Mouse (Mus musculus) midbrain, embryonic 12.5 days (tissue): Measurements from ENCODE around the gene Dnajc22. TPM values are rescaled to one million over a fixed set of nuclear protein-coding genes. Genes with fewer than 3 reads are reported as not detected.

Experiments used
- ATAC-seq: fragments of 200-750 bp; cut with Nextera tagmentation; 2 replicates; pipeline ENCODE4 v1.8.0; 2017; ENCODE audit warnings: low read depth, moderate TSS enrichment, moderate library complexity; ENCODE audit not compliant: low FRiP score
- H3K27ac ChIP-seq: fragments of 300-500 bp; sonication (generic); replicated peaks from 2 replicates; pipeline ENCODE4 v1.5.1; 2016; ENCODE audit warnings: mild to moderate bottlenecking
- H3K27me3 ChIP-seq: fragments of 300-500 bp; sonication (generic); 2 replicates; pipeline ENCODE4 v1.6.1; 2016; ENCODE audit warnings: mild to moderate bottlenecking
- H3K36me3 ChIP-seq: fragments of 300-500 bp; sonication (generic); 2 replicates; pipeline ENCODE4 v1.6.1; 2016
- H3K4me1 ChIP-seq: fragments of 300-500 bp; sonication (generic); 2 replicates; pipeline ENCODE4 v1.6.1; 2016
- H3K4me2 ChIP-seq: fragments of 300-500 bp; sonication (generic); replicated peaks from 2 replicates; pipeline ENCODE4 v1.6.1; 2016; ENCODE audit warnings: mild to moderate bottlenecking, moderate library complexity
- H3K4me3 ChIP-seq: fragments of 300-500 bp; sonication (generic); 2 replicates; pipeline ENCODE4 v1.5.1; 2016; ENCODE audit warnings: mild to moderate bottlenecking
- H3K9ac ChIP-seq: fragments of 300-500 bp; sonication (generic); replicated peaks from 2 replicates; pipeline ENCODE4 v1.6.1; 2016; ENCODE audit warnings: mild to moderate bottlenecking, moderate library complexity
- H3K9me3 ChIP-seq: fragments of 300-500 bp; sonication (generic); 2 replicates; pipeline ENCODE4 v1.6.1; 2016; ENCODE audit warnings: mild to moderate bottlenecking
- WGBS: fragments of 180-500 bp; shearing (Covaris S2); methylation state at CpG from one replicate; pipeline ENCODE4 v1.1.7; 2016; 5-methylcytosine and 5-hydroxymethylcytosine counted together
- polyA plus RNA-seq: library from polyadenylated mRNA; unstranded; fragments of >200 nt; fragmentation: Nextera tagmentation; extraction: Ambion mirVana; gene quantifications from 2 replicates; pipeline ENCODE4 v1.2.1, GENCODE M21; 2016

Dnajc22 gene
- polyA plus RNA-seq, 1 experiment from 2014 or later = 2.2 TPM

DNA sequence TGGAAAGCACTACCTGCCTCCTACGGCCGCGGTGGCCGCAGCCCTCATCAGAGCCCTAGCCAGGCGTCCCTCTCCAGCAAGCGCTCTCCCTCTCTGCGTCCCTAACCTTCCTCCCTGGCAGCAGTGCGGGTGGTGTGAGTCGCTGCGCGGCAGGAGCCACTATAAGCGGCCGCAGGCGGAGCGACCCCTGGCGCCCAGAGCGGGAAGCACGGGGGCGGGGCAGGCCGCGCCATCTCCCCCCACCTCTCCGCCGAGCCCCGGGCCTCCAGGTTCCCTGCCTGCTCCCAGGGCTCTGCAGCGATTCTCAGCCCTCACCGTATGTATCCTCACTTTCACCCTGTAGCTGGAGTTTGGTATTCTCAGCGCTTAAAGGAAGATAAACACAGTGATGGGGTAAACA is 4.7 kb upstream of the Dnajc22 start:
- under 1% methylated on average over 27 of the region's 27 CpGs for WGBS
- peak overlapping the region; percentile 76; the same call in 1 of the 2 replicates for H3K27ac ChIP-seq
- H3K36me3 ChIP-seq = peaks cover under 1% of the 10 kb centered on the region; the same call in 1 of the 2 replicates
- peaks cover 35% of the 10 kb centered on the region for H3K4me1 ChIP-seq
- peak; percentile 63 for ATAC-seq
- H3K9me3 ChIP-seq = no peaks in the 10 kb centered on the region
- H3K4me2 ChIP-seq = peak overlapping the region; percentile 49
- peak overlapping the region; percentile 39 for H3K4me3 ChIP-seq
- H3K27me3 ChIP-seq = peaks cover 98% of the 10 kb centered on the region
- H3K9ac ChIP-seq = peak overlapping the region; percentile 45

DNA sequence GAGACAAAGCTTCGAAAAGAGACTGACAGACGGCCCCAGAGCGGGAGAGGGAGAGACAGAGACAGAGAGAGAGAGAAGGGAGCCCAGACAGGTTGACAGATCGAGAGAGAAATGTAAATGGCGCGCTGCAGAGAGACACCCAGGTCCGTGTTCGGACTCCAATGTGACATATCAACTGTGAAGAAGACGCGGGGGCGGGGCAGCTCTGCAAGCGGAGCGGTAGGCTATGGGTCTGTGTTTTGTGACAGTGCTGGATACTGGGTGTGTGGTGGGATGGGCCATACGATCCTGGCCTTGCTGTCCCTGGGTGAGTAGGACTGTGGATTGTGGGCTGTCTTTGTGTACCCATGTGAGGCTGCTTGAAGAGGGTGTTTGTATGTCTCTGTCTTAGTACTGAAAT is 3.9 kb upstream of the Dnajc22 start:
- Histone ChIP-seq H3K4me2 (peak overlapping the region; percentile 49), H3K4me1 (peaks cover 40% of the 10 kb centered on the region)
- WGBS = 6% methylated on average over 14 of the region's 14 CpGs

DNA sequence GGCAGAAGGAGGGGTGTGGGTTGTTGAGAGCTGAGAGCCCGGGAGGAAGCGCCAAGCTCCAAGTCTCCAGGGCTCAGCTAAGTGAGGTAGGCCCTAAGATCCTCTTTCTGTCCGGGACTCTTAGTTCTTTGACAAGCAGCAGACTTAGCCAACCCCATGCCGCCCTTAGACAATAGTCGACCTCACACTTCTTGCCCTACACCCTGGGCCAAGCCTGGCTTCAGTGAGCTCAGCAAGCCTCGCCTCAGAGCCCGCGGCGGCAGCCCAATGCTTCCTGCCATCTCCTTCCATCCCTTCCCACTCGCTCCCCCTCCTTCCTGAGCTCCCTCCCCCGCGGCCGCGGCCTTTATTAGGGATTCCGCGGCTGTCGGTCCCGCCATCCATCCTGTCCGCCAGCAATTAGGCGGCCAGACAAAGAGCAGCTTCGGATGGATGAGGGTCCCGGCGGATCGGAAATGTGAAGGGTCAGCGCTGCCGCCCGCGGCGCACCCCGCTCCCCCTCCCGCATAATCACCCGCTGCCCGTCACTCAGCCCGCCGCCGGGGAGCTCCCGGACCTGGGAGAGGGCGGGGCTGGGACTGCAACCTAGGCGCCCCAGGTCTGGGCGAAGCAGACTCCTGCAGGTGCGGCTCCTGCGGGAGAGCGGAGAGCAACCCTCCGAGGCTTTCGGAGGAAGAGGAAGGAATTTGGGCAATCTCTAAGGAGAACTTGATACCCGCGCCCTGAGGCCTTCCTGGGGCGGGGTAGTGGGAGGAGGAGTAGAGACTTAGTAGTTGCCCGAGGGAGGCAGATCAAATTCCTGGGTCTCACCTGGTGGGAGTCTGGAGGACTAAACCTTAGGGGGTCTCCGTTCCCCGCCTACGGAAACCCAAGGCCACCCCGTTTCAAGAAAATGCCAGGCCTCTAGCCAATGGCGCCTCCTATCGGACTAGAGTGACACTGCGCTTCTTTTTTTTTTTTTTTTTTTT is 605 bp downstream of the Dnajc22 start:
- Histone ChIP-seq H3K4me1 (peaks cover 72% of the 10 kb centered on the region), H3K9me3 (no peaks in the 10 kb centered on the region), H3K36me3 (no peaks in the 10 kb centered on the region), H3K4me3 (peak overlapping the region; percentile 45), H3K9ac (peak overlapping the region; percentile 47), H3K4me2 (peak overlapping the region; percentile 81), H3K27me3 (peaks cover 94% of the 10 kb centered on the region), H3K27ac (peak overlapping the region; percentile 77)
- under 1% methylated on average over 56 of the region's 56 CpGs for WGBS
- ATAC-seq = peak; percentile 61

More for the DNA sequence above, 3.9 kb upstream of the Dnajc22 start:
- Histone ChIP-seq H3K27me3 (peaks cover 96% of the 10 kb centered on the region), H3K9me3 (no peaks in the 10 kb centered on the region), H3K27ac (peak overlapping the region; percentile 76), H3K9ac (no peak overlapping the region; the same call in 1 of the 2 replicates), H3K36me3 (no peaks in the 10 kb centered on the region), H3K4me3 (0 out of 2 replicates have a peak overlapping the region, but pooled peaks have one; percentile 3)
- no peak for ATAC-seq

GRCm38 (mm10) chr15:99094631-99095270 is 1.8 kb downstream of the Dnajc22 start:
- Histone ChIP-seq H3K27ac (peak overlapping the region; percentile 36; the same call in 1 of the 2 replicates), H3K4me1 (peaks cover 69% of the 10 kb centered on the region), H3K4me3 (no peak overlapping the region), H3K4me2 (peak overlapping the region; percentile 37), H3K9ac (no peak overlapping the region; the same call in 1 of the 2 replicates), H3K36me3 (no peaks in the 10 kb centered on the region), H3K27me3 (peaks cover 94% of the 10 kb centered on the region), H3K9me3 (no peaks in the 10 kb centered on the region)
- no peak for ATAC-seq
- WGBS = under 1% methylated on average over 27 of the region's 27 CpGs

GRCm38 (mm10) chr15:99095356-99095755 is 2.4 kb downstream of the Dnajc22 start:
- no peak overlapping the region for H3K4me3 ChIP-seq
- no peak for ATAC-seq

DNA sequence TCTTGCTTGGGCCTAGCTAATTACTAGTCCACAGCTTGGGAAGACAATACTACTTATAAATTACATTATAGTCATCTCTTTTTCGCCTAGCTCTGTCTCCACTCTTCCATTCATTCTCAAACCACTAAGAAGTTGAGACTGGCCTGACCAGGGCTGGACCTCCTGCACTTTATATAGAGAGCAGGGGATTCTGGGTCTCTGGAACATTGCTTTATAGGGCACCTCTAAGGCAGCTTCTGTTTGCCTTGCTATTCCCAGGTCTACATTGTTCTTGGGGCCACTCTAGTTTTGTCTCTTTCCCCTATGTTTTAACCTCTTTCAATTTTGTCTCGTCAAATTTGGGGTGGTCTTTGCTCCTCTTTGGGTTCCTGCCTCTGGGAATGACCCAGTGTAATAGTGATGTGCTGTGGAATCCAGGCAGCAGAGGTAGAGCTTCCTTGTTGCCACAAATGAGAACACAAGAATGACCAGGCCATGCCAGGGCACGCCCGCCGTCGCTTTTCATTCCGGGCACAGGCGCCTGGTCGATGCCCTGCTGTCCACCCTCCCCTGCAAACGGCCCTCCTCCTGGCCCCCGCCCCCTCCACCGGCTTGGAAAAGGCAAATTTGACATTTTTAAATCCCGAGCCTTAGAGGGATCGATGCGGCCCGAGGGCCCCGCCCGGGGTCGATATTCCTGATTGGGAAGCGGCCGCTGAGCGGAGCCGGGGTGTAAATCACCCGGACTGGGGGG is 3.3 kb downstream of the Dnajc22 start:
- no peaks in the 10 kb centered on the region for H3K36me3 ChIP-seq
- peak overlapping the region; percentile 66 for H3K27ac ChIP-seq
- peak overlapping the region; percentile 45 for H3K9ac ChIP-seq
- H3K9me3 ChIP-seq = no peaks in the 10 kb centered on the region
- H3K4me1 ChIP-seq = peaks cover 59% of the 10 kb centered on the region
- peaks cover 92% of the 10 kb centered on the region for H3K27me3 ChIP-seq
- 2% methylated on average over 24 of the region's 24 CpGs for WGBS
- ATAC-seq = no peak
- peak overlapping the region; percentile 66 for H3K4me2 ChIP-seq
- peak overlapping the region; percentile 41 for H3K4me3 ChIP-seq

More at GRCm38 (mm10) chr15:99095356-99095755, 2.4 kb downstream of the Dnajc22 start:
- no peaks in the 10 kb centered on the region for H3K36me3 ChIP-seq
- H3K4me2 ChIP-seq = peak overlapping the region; percentile 37; the same call in 1 of the 2 replicates
- H3K27ac ChIP-seq = 0 out of 2 replicates have a peak overlapping the region, but pooled peaks have one; percentile 36
- no peaks in the 10 kb centered on the region for H3K9me3 ChIP-seq
- no peak overlapping the region for H3K9ac ChIP-seq
- H3K27me3 ChIP-seq = peaks cover 94% of the 10 kb centered on the region
- 2% methylated on average over 6 of the region's 6 CpGs for WGBS
- peaks cover 64% of the 10 kb centered on the region for H3K4me1 ChIP-seq

GRCm38 (mm10) chr15:99096831-99097500 is 4.0 kb downstream of the Dnajc22 start:
- peak; percentile 20; the same call in 1 of the 2 replicates for ATAC-seq
- under 1% methylated on average over 54 of the region's 58 CpGs for WGBS
- Histone ChIP-seq H3K27ac (peak overlapping the region; percentile 66), H3K4me1 (peaks cover 59% of the 10 kb centered on the region), H3K4me3 (peak overlapping the region; percentile 41), H3K9me3 (no peaks in the 10 kb centered on the region), H3K36me3 (no peaks in the 10 kb centered on the region), H3K27me3 (peaks cover 89% of the 10 kb centered on the region), H3K4me2 (peak overlapping the region; percentile 66), H3K9ac (peak overlapping the region; percentile 45)

DNA sequence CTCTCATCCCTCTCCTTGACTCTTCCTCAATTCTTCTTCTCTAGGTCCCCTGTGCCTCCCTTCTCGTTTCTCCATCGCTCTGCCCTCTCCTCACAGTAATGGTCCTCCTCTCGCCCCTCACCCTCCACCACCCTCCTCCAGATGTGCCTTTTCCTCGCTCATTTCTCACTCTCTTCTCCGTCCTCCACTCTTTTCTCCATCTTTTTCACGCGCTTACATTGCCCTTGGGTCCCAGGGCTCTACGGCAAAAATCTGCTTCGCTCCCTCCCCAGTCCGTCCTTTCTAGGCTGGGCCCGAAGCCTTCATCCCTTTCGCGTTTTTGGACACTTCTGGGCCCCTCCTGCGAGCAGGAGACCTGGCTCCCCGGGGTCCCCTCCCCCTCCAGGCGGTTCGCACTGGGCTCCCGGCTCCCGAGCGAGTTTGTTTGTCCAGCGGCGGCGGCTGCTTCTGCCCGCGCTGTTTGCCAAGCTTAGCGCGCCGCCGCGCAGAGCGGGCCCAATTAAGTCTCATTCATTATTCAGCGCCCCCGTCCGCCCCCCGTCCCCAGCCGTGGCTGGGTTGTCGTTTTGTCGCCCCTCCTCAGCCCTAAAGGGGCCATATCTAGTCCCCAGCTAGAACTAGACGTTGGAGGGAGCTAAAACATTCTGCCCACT is 5.0 kb downstream of the Dnajc22 start:
- Histone ChIP-seq H3K27ac (peak overlapping the region; percentile 66), H3K4me3 (peak overlapping the region; percentile 41), H3K36me3 (no peaks in the 10 kb centered on the region), H3K27me3 (peaks cover 79% of the 10 kb centered on the region), H3K4me1 (peaks cover 56% of the 10 kb centered on the region), H3K4me2 (peak overlapping the region; percentile 66), H3K9me3 (no peaks in the 10 kb centered on the region), H3K9ac (peak overlapping the region; percentile 45; the same call in 1 of the 2 replicates)
- WGBS = under 1% methylated on average over 39 of the region's 39 CpGs
- ATAC-seq = no peak

DNA sequence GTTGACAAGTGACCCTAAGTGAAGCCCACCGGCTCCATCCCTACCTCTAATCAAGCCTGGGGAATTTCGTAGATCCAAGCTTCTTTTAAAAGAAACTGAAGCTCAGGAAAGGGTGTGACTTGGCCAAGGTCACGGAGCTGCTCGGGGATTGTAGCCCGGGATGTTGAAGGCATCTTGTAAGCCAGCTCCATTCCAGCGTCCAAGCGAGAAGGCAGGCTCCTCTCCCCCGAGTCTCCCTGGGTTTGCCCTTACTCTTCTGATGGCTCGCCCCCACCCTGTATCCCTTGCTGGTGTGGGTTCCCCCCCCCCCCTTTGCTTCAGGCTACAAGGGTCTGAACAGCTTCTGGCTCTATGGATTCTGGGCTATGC is 5.5 kb downstream of the Dnajc22 start:
- Histone ChIP-seq H3K27me3 (peaks cover 75% of the 10 kb centered on the region), H3K36me3 (no peaks in the 10 kb centered on the region), H3K27ac (peak overlapping the region; percentile 66), H3K9me3 (no peaks in the 10 kb centered on the region), H3K9ac (0 out of 2 replicates have a peak overlapping the region, but pooled peaks have one; percentile 45), H3K4me3 (peak overlapping the region; percentile 41), H3K4me2 (peak overlapping the region; percentile 66), H3K4me1 (peaks cover 51% of the 10 kb centered on the region)
- under 1% methylated on average over 9 of the region's 9 CpGs for WGBS
- no peak for ATAC-seq

DNA sequence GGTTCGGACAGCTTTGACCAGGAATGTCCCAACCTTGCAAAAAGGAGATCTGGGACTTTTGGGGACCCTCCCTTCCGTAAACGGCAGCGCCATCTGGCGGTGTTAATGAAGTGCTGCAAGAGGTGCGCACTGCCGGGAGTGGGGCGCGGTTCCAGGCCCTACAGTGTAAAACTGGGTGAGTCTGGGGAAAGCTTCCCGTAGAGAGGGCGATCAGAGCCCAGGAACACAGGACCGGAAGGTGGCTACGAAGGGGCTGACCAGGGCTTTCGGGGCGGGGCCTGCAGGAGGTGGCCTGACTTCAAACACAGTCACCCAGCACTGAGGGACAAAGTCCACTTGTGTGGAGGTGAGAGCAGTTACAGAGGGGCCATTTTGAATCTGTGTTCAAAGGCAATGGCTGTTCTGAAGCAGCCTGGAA is 6.2 kb downstream of the Dnajc22 start:
- Histone ChIP-seq H3K4me3 (no peak overlapping the region), H3K9me3 (no peaks in the 10 kb centered on the region), H3K4me1 (peaks cover 46% of the 10 kb centered on the region), H3K4me2 (peak overlapping the region; percentile 66), H3K36me3 (no peaks in the 10 kb centered on the region), H3K27ac (no peak overlapping the region), H3K9ac (no peak overlapping the region), H3K27me3 (peaks cover 71% of the 10 kb centered on the region)
- WGBS = under 1% methylated on average over 15 of the region's 15 CpGs
- peak; percentile 38 for ATAC-seq
